Mouse (Mus musculus): ENCODE measurements around the gene Crocc. TPM values are rescaled to one million over a fixed set of nuclear protein-coding genes. Genes with fewer than 3 reads are reported as not detected.

Crocc gene
- polyA plus RNA-seq (2017; shearing (Covaris generic)) = 4.4 TPM

GRCm38 (mm10) chr4:141060426-141061301 lies at the start of gene Crocc:
TSS of gene Crocc (minus strand) at chr4:141060550.

GRCm38 (mm10) chr4:141088033-141088432 lies 27.7 kb upstream of the Crocc start, which contains the start of gene Spata21:
TSS of gene Spata21 (plus strand) at chr4:141088333.

GRCm38 (mm10) chr4:141077681-141078509 lies 17.5 kb upstream of the Crocc start, which contains the start of gene Necap2:
TSS of gene Necap2 (minus strand) at chr4:141078357.

DNA sequence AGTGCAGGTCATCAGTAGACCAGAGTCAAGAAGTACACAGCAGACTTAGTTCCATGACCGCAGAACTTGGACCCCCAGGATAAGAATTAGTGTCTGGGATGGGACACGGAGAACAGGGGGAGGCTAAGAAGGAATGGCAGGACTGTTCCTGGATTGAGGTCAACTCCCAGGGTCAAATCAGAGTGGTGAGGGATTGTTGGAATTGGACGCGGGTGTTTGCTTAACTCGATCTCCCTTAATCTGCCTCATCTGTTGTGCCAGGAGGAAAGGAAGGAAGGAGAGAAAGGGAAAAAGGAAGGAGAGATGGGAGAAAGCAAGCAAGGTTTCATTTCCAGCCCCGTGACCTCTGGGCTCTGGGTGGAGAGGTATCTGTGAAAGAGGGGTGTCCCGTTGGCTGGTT lies 50.2 kb downstream of the Crocc start, which contains the start of gene Mfap2:
TSS of gene Mfap2 (plus strand) at position 301 of the 400 bp plus-strand sequence.

DNA sequence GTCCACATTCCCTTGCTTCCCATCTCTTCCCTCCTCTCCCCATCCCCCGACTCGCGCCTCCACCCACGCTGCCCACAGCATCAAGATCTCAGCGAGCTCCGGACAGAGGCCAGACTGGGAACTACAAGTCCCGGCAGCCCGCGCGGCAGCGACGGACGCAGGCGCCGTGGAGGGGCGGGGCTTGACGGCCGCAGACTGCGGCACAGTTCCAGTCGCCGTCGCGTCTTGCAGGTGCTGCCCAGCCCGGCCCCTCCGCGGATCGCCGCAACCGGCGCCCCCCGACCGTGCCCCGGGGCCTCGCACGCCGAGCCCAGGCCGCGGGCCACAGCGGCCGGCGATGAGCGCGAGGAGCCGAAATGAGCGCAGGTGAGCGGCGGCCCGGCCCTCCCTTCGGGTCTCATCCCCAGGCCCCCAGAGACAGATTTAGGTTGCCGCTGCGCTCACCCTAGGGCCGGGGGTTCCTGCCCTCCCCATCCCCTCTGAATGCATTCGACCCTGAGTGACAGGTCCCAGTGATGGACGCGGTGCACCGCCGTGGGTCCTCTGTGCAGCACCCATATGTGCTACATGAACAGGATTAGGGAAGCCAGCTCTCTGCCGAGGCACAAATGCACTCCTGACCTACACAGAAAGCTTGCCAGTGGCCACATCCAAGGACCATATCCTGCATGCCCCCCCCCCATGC lies 73.5 kb downstream of the Crocc start, which contains the start of gene Atp13a2:
TSS of gene Atp13a2 (plus strand) at position 163 of the 685 bp plus-strand sequence.

Other genes with a start within 250 kb of the Crocc start
- gene Padi3, start 249.9 kb downstream of the Crocc start, polyA plus RNA-seq (2017; shearing (Covaris generic)) = 0.49 TPM
- 0.34 TPM for gene Padi1, start 214.8 kb downstream of the Crocc start, polyA plus RNA-seq (2017; shearing (Covaris generic))
- 19.7 TPM for gene Padi2, start 154.2 kb downstream of the Crocc start, polyA plus RNA-seq (2017; shearing (Covaris generic))
- 177 TPM for gene Sdhb, start 99.3 kb downstream of the Crocc start, polyA plus RNA-seq (2017; shearing (Covaris generic))
- 33.3 TPM for gene Atp13a2, start 73.7 kb downstream of the Crocc start, polyA plus RNA-seq (2017; shearing (Covaris generic))
- not detected for gene Mfap2, start 50.1 kb downstream of the Crocc start, polyA plus RNA-seq (2017; shearing (Covaris generic))
- gene Necap2, start 17.8 kb upstream of the Crocc start, polyA plus RNA-seq (2017; shearing (Covaris generic)) = 150 TPM
- 0.55 TPM for gene Spata21, start 27.8 kb upstream of the Crocc start, polyA plus RNA-seq (2017; shearing (Covaris generic))
- gene Szrd1, start 79.2 kb upstream of the Crocc start, polyA plus RNA-seq (2017; shearing (Covaris generic)) = 69.7 TPM
- gene Fbxo42, start 87.4 kb upstream of the Crocc start, polyA plus RNA-seq (2017; shearing (Covaris generic)) = 31.4 TPM
- gene Rsg1, start 153.4 kb upstream of the Crocc start, polyA plus RNA-seq (2017; shearing (Covaris generic)) = 4.6 TPM
- not detected for gene Arhgef19, start 178.9 kb upstream of the Crocc start, polyA plus RNA-seq (2017; shearing (Covaris generic))
- not detected for gene Epha2, start 240.7 kb upstream of the Crocc start, polyA plus RNA-seq (2017; shearing (Covaris generic))

Data from naive thymus-derived CD4-positive, alpha-beta T cell, adult 5 months (primary cell).